Mouse (Mus musculus): ENCODE results near the gene Corin. TPM values are rescaled to one million over a fixed set of nuclear protein-coding genes. Genes with fewer than 3 reads are reported as not detected.

Corin gene
- 0.01 and 0.15 TPM in 2 replicates for polyA plus RNA-seq (2015; fragmentation: Nextera tagmentation; extraction: Ambion mirVana)

GRCm38 (mm10) chr5:72503531-72504523, at the start of gene Corin:
Gene Corin, minus strand, starts transcription at chr5:72504473.
- Histone ChIP-seq H3K4me1 (replicated peaks) (0 out of 2 replicates have a peak, but pooled peaks cover 4% of the 10 kb centered on the region), H3K9ac (no peak within 1 kb of the TSS), H3K36me3 (replicated peaks) (no peaks in the 10 kb centered on the region), H3K9me3 (replicated peaks) (no peaks in the 10 kb centered on the region), H3K27me3 (peaks cover 38% of the 10 kb centered on the region), H3K27ac (replicated peaks) (no peak within 1 kb of the TSS), H3K4me3 (replicated peaks) (peak within 1 kb of the TSS; percentile 18), H3K4me2 (peak within 1 kb of the TSS; percentile 41)
- ATAC-seq (ENCODE audit: insufficient read depth), result no peak
- WGBS (ENCODE audit: insufficient replicate concordance), result 1% methylated on average over 64 of the region's 64 CpGs

DNA sequence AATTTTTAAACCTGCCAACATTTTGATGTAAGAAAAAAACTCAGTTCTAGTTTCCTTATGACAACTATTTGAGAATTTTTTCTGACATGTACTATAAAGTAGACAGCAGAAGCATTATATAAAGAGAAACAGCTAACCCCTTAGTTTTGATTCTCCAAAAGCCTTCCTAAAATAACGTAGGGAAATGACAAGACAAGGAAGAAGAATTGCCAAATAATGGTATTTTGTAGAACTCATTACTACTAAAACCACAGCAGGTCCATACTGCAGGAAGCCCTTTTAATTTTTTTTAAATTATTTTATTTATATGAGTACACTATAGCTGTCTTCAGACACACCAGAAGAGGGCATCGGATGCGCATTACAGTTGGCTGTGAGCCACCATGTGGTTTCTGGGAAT, 46.9 kb upstream of the Corin start:
- no peak overlapping the region for H3K9ac ChIP-seq
- H3K27me3 ChIP-seq, result no peaks in the 10 kb centered on the region
- no peaks in the 10 kb centered on the region for H3K9me3 ChIP-seq (replicated peaks)

GRCm38 (mm10) chr5:72528896-72529295, 24.6 kb upstream of the Corin start:
- no peak overlapping the region for H3K9ac ChIP-seq
- H3K27me3 ChIP-seq, result no peaks in the 10 kb centered on the region
- H3K4me1 ChIP-seq (replicated peaks), result no peaks in the 10 kb centered on the region
- no peak overlapping the region for H3K4me2 ChIP-seq
- H3K9me3 ChIP-seq (replicated peaks), result no peaks in the 10 kb centered on the region
- no peak overlapping the region for H3K4me3 ChIP-seq (replicated peaks)
- ATAC-seq (ENCODE audit: insufficient read depth), result no peak
- H3K27ac ChIP-seq (replicated peaks), result no peak overlapping the region
- 83% methylated on average over 3 of the region's 3 CpGs for WGBS (ENCODE audit: insufficient replicate concordance)
- H3K36me3 ChIP-seq (replicated peaks), result peaks cover 36% of the 10 kb centered on the region

More for the DNA sequence above, 46.9 kb upstream of the Corin start:
- Histone ChIP-seq H3K4me3 (replicated peaks) (no peak overlapping the region), H3K4me1 (replicated peaks) (no peaks in the 10 kb centered on the region), H3K36me3 (replicated peaks) (peaks cover 21% of the 10 kb centered on the region; the same call in 1 of the 2 replicates), H3K27ac (replicated peaks) (no peak overlapping the region), H3K4me2 (no peak overlapping the region)
- no peak for ATAC-seq (ENCODE audit: insufficient read depth)
- 79% methylated on average over 3 of the region's 3 CpGs for WGBS (ENCODE audit: insufficient replicate concordance)

GRCm38 (mm10) chr5:72513808-72514207, 9.5 kb upstream of the Corin start:
- ATAC-seq (ENCODE audit: insufficient read depth), result no peak
- Histone ChIP-seq H3K9me3 (replicated peaks) (no peaks in the 10 kb centered on the region), H3K9ac (no peak overlapping the region), H3K4me3 (replicated peaks) (no peak overlapping the region), H3K4me1 (replicated peaks) (no peaks in the 10 kb centered on the region), H3K27me3 (no peaks in the 10 kb centered on the region), H3K4me2 (no peak overlapping the region), H3K36me3 (replicated peaks) (peaks cover 25% of the 10 kb centered on the region), H3K27ac (replicated peaks) (no peak overlapping the region)
- 76% methylated on average over 5 of the region's 5 CpGs for WGBS (ENCODE audit: insufficient replicate concordance)

DNA sequence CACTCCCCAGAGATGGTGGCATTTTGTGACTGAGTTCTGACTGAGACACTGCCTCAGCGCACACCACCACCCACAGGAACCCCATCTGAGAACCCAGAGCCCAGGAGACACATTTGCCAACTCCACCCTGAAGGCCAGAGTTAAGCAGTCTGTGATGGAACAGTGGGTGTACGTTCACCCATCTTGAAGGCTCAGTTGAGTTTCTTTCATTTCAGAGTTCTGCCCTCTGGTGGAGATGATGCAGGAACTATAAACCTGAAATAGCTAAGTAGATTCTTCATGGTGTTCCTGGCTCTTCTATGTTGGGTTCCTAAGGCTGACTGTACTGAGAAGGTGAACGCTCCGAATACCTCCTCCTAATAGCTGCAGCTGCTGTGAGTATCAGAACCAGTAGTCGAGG, 1.5 kb upstream of the Corin start:
- Histone ChIP-seq H3K9me3 (replicated peaks) (no peaks in the 10 kb centered on the region), H3K4me2 (no peak overlapping the region), H3K27ac (replicated peaks) (no peak overlapping the region), H3K27me3 (peaks cover 38% of the 10 kb centered on the region), H3K36me3 (replicated peaks) (no peaks in the 10 kb centered on the region), H3K9ac (no peak overlapping the region), H3K4me1 (replicated peaks) (0 out of 2 replicates have a peak, but pooled peaks cover 4% of the 10 kb centered on the region), H3K4me3 (replicated peaks) (no peak overlapping the region)
- ATAC-seq (ENCODE audit: insufficient read depth), result no peak
- 52% methylated on average over 5 of the region's 5 CpGs for WGBS (ENCODE audit: insufficient replicate concordance)

- peaks cover 38% of the 10 kb centered on the region for H3K27me3 ChIP-seq
- no peak overlapping the region for H3K9ac ChIP-seq
- H3K4me2 ChIP-seq, result no peak overlapping the region
- 0 out of 2 replicates have a peak, but pooled peaks cover 4% of the 10 kb centered on the region for H3K4me1 ChIP-seq (replicated peaks)
- H3K36me3 ChIP-seq (replicated peaks), result no peaks in the 10 kb centered on the region
- no peak for ATAC-seq (ENCODE audit: insufficient read depth)
- H3K27ac ChIP-seq (replicated peaks), result no peak overlapping the region
- WGBS (ENCODE audit: insufficient replicate concordance), result 63% methylated on average over 8 of the region's 8 CpGs
- H3K9me3 ChIP-seq (replicated peaks), result no peaks in the 10 kb centered on the region
- no peak overlapping the region for H3K4me3 ChIP-seq (replicated peaks)
These were observed 1.5 kb downstream of the Corin start for GRCm38 (mm10) chr5:72502778-72503177.

DNA sequence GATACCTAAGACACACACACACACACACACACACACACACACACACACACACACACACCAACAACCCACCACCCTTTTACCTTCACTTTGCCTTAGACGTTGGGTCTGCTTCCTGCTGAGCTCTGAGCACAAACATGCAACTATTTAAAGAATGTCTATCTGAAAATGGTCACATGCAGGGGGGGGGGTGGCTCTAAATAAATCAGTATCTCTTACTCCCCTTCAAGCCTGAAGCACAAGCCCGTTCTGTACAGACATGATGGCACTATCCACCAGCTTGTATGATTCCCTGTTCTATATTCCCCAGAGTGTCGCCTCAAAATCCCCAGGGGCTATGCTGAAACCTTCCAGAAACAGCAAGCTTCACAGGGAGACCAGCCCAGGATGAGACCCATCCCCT, 2.5 kb downstream of the Corin start:
- no peaks in the 10 kb centered on the region for H3K9me3 ChIP-seq (replicated peaks)
- 43% methylated on average over 3 of the region's 3 CpGs for WGBS (ENCODE audit: insufficient replicate concordance)
- H3K36me3 ChIP-seq (replicated peaks), result no peaks in the 10 kb centered on the region
- 0 out of 2 replicates have a peak, but pooled peaks cover 4% of the 10 kb centered on the region for H3K4me1 ChIP-seq (replicated peaks)
- no peak overlapping the region for H3K4me3 ChIP-seq (replicated peaks)
- no peak overlapping the region for H3K4me2 ChIP-seq
- H3K9ac ChIP-seq, result no peak overlapping the region
- ATAC-seq (ENCODE audit: insufficient read depth), result no peak
- H3K27ac ChIP-seq (replicated peaks), result no peak overlapping the region
- H3K27me3 ChIP-seq, result peaks cover 38% of the 10 kb centered on the region

DNA sequence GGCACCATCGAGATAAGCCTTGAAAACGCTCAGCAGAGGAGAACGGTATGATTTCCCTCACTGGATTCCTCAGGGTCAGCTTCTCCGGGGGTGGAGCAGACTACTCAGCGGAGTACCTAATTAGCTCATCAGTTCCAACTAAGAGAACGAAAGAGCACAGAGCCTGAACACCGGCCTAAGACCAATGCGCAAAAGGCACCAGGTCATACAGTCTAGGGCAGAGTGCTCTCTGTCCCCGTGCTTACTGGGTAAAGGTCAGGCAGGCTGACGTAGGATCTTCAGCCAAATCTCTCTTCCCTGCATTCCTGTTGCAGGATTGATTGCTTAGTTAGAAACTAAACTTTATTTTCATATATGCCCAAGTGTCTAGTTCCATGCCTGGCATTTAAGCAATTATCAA, 6.0 kb downstream of the Corin start:
- no peak for ATAC-seq (ENCODE audit: insufficient read depth)
- Histone ChIP-seq H3K27ac (replicated peaks) (no peak overlapping the region), H3K9ac (no peak overlapping the region), H3K4me1 (replicated peaks) (no peaks in the 10 kb centered on the region), H3K4me3 (replicated peaks) (no peak overlapping the region), H3K36me3 (replicated peaks) (no peaks in the 10 kb centered on the region), H3K27me3 (peaks cover 12% of the 10 kb centered on the region), H3K4me2 (no peak overlapping the region), H3K9me3 (replicated peaks) (no peaks in the 10 kb centered on the region)
- 62% methylated on average over 10 of the region's 10 CpGs for whole genome bisulfite sequencing (ENCODE audit: insufficient replicate concordance)

DNA sequence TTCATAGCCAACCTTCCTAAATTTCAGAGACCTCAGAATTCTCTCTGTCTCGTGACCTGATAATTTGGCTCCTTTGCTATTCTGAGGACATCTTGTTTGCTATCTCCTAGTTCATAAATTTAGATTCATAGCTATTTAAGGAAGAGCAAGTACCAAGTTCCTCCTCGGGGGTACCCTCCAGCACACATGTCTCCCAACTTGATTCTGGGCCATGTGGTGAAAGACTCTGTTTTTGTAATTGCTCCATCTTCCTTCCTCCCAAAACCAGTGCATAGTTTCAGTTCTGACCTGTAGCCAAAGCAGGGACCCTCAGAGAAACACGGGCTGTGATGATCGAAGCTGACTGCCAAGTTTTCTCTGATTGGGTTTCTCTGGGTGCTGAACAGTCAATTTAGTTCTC, 7.5 kb downstream of the Corin start:
- H3K9ac ChIP-seq, result no peak overlapping the region
- no peaks in the 10 kb centered on the region for H3K27me3 ChIP-seq
- H3K4me2 ChIP-seq, result no peak overlapping the region
- H3K9me3 ChIP-seq (replicated peaks), result no peaks in the 10 kb centered on the region
- no peaks in the 10 kb centered on the region for H3K4me1 ChIP-seq (replicated peaks)
- no peaks in the 10 kb centered on the region for H3K36me3 ChIP-seq (replicated peaks)
- ATAC-seq (ENCODE audit: insufficient read depth), result no peak
- no peak overlapping the region for H3K4me3 ChIP-seq (replicated peaks)
- 45% methylated on average over 4 of the region's 4 CpGs for WGBS (ENCODE audit: insufficient replicate concordance)
- H3K27ac ChIP-seq (replicated peaks), result no peak overlapping the region

- Histone ChIP-seq H3K27me3 (no peaks in the 10 kb centered on the region), H3K36me3 (replicated peaks) (no peaks in the 10 kb centered on the region), H3K9ac (no peak overlapping the region), H3K4me1 (replicated peaks) (no peaks in the 10 kb centered on the region), H3K4me2 (no peak overlapping the region), H3K4me3 (replicated peaks) (no peak overlapping the region), H3K9me3 (replicated peaks) (no peaks in the 10 kb centered on the region), H3K27ac (replicated peaks) (no peak overlapping the region)
- 49% methylated on average over 7 of the region's 7 CpGs for WGBS (ENCODE audit: insufficient replicate concordance)
- ATAC-seq (ENCODE audit: insufficient read depth), result no peak
These were observed 10.4 kb downstream of the Corin start for GRCm38 (mm10) chr5:72493906-72494305.

DNA sequence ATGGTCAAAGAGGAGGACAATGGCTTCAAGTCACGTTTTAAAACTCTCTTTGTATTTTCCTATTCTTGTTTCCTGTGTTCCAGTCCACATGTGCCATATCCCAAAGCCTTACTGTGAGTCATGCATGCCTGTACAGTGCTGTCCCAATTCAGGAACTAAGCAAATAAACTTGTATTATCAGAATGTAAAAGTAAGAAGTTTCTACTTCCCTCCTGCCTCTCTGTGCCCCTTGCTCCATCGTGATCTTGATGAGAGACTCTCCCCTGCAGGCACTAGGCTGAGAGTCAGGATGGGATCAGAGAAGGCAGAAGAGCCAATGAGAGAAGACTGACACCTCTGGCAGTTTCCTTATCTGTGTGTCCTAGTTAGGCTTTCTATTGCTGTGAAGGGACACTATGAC, 13.0 kb downstream of the Corin start:
- Histone ChIP-seq H3K27ac (replicated peaks) (no peak overlapping the region), H3K4me1 (replicated peaks) (no peaks in the 10 kb centered on the region), H3K4me3 (replicated peaks) (no peak overlapping the region), H3K9ac (no peak overlapping the region), H3K27me3 (no peaks in the 10 kb centered on the region), H3K36me3 (replicated peaks) (no peaks in the 10 kb centered on the region), H3K4me2 (no peak overlapping the region), H3K9me3 (replicated peaks) (no peaks in the 10 kb centered on the region)
- no peak for ATAC-seq (ENCODE audit: insufficient read depth)
- 22% methylated on average over 2 of the region's 2 CpGs for WGBS (ENCODE audit: insufficient replicate concordance)
